Mouse (Mus musculus) intestine, postnatal 0 days (tissue): ENCODE data around the gene Ap1s1. TPM values are rescaled to one million over a fixed set of nuclear protein-coding genes. Genes with fewer than 3 reads are reported as not detected.

Experiments
- ATAC-seq: fragments of 200-750 bp; cut with Nextera tagmentation; 2 replicates; pipeline ENCODE4 v1.8.0; 2017; ENCODE audit warnings: mild to moderate bottlenecking, moderate TSS enrichment, moderate library complexity
- H3K27ac ChIP-seq: fragments of 300-500 bp; sonication (generic); 2 replicates; pipeline ENCODE4 v1.5.1; 2014; ENCODE audit warnings: mild to moderate bottlenecking, low read depth, low read length, moderate library complexity
- H3K27me3 ChIP-seq: fragments of 300-500 bp; sonication (generic); replicated peaks from 2 replicates; pipeline ENCODE4 v1.6.1; 2014; ENCODE audit warnings: low read length, mixed read lengths; ENCODE audit not compliant: control insufficient read depth, insufficient read depth
- H3K36me3 ChIP-seq: fragments of 300-500 bp; sonication (generic); 2 replicates; pipeline ENCODE4 v1.6.1; 2014; ENCODE audit warnings: mild to moderate bottlenecking, moderate library complexity; ENCODE audit not compliant: control insufficient read depth, insufficient read depth
- H3K4me1 ChIP-seq: fragments of 300-500 bp; sonication (generic); replicated peaks from 2 replicates; pipeline ENCODE4 v1.6.1; 2014; ENCODE audit warnings: antibody characterized with exemption, low read length, mixed read lengths; ENCODE audit not compliant: control insufficient read depth, insufficient read depth
- H3K4me2 ChIP-seq: fragments of 300-500 bp; sonication (generic); replicated peaks from 2 replicates; pipeline ENCODE4 v1.6.1; 2014; ENCODE audit warnings: low read depth, mild to moderate bottlenecking, moderate library complexity
- H3K4me3 ChIP-seq: fragments of 300-500 bp; sonication (generic); 2 replicates; pipeline ENCODE4 v1.5.1; 2014; ENCODE audit warnings: low read depth, low read length
- H3K9ac ChIP-seq: fragments of 300-500 bp; sonication (generic); 2 replicates; pipeline ENCODE4 v1.6.1; 2014; ENCODE audit warnings: mild to moderate bottlenecking, low read depth, low read length
- H3K9me3 ChIP-seq: fragments of 300-500 bp; sonication (generic); 2 replicates; pipeline ENCODE4 v1.6.1; 2016; ENCODE audit warnings: mixed run types; ENCODE audit not compliant: control insufficient read depth
- CTCF ChIP-seq: sonication (generic); IDR thresholded peaks from 2 replicates; pipeline ENCODE4 v1.5.1; 2016; ENCODE audit warnings: low read depth, mild to moderate bottlenecking, control low read depth, antibody characterized with exemption, moderate library complexity
- WGBS: fragments of 180-500 bp; shearing (Covaris S2); extraction: QIAGEN DNeasy Blood & Tissue Kit; methylation state at CpG from one replicate; pipeline ENCODE4 v1.1.7; 2014; 5-methylcytosine and 5-hydroxymethylcytosine counted together
- polyA plus RNA-seq: library from polyadenylated mRNA; unstranded; fragments of >200 nt; fragmentation: Nextera tagmentation; extraction: Ambion mirVana; gene quantifications from 2 replicates; pipeline ENCODE4 v1.2.1, GENCODE M21; 2015

The Ap1s1 gene
- polyA plus RNA-seq, 1 experiment from 2014 or later = 232 TPM

- Histone ChIP-seq H3K4me1 (no peaks in the 10 kb centered on the region), H3K4me3 (no peak overlapping the region), H3K36me3 (no peaks in the 10 kb centered on the region), H3K4me2 (no peak overlapping the region), H3K27ac (no peak overlapping the region), H3K9ac (no peak overlapping the region), H3K9me3 (no peaks in the 10 kb centered on the region), H3K27me3 (no peaks in the 10 kb centered on the region)
- no peak for ATAC-seq
- WGBS = 80% methylated on average over 3 of the region's 3 CpGs
- TF ChIP-seq CTCF = no peak
Observed at GRCm38 (mm10) chr5:137085731-137086130, 39.8 kb upstream of the Ap1s1 start.

- Histone ChIP-seq H3K36me3 (no peaks in the 10 kb centered on the region), H3K9me3 (no peaks in the 10 kb centered on the region), H3K27ac (no peak overlapping the region), H3K4me1 (no peaks in the 10 kb centered on the region), H3K4me3 (no peak overlapping the region), H3K4me2 (no peak overlapping the region), H3K9ac (no peak overlapping the region), H3K27me3 (no peaks in the 10 kb centered on the region)
- TF ChIP-seq CTCF = no peak
- ATAC-seq = no peak
- WGBS = 73% methylated on average over 6 of the region's 6 CpGs
Observed at GRCm38 (mm10) chr5:137085021-137085420, 39.1 kb upstream of the Ap1s1 start.

- H3K4me3 ChIP-seq = no peak overlapping the region
- no peak for ATAC-seq
- 80% methylated on average over 4 of the region's 4 CpGs for WGBS
Observed at GRCm38 (mm10) chr5:137083051-137083450, 37.1 kb upstream of the Ap1s1 start.

GRCm38 (mm10) chr5:137079849-137080248 lies 33.9 kb upstream of the Ap1s1 start:
- Histone ChIP-seq H3K27me3 (no peaks in the 10 kb centered on the region), H3K4me2 (no peak overlapping the region), H3K4me3 (no peak overlapping the region), H3K9me3 (no peaks in the 10 kb centered on the region), H3K36me3 (no peaks in the 10 kb centered on the region), H3K9ac (no peak overlapping the region), H3K4me1 (no peaks in the 10 kb centered on the region), H3K27ac (no peak overlapping the region)
- no peak for TF ChIP-seq CTCF
- ATAC-seq = 0 out of 2 replicates have a peak, but pooled peaks have one; percentile 22
- WGBS = 43% methylated on average over 5 of the region's 5 CpGs

More at GRCm38 (mm10) chr5:137083051-137083450, 37.1 kb upstream of the Ap1s1 start:
- no peaks in the 10 kb centered on the region for H3K36me3 ChIP-seq
- no peaks in the 10 kb centered on the region for H3K4me1 ChIP-seq
- no peak overlapping the region for H3K4me2 ChIP-seq
- no peak overlapping the region for H3K27ac ChIP-seq
- no peak for TF ChIP-seq CTCF
- H3K9ac ChIP-seq = no peak overlapping the region
- H3K9me3 ChIP-seq = no peaks in the 10 kb centered on the region
- H3K27me3 ChIP-seq = no peaks in the 10 kb centered on the region

GRCm38 (mm10) chr5:137078616-137079015 lies 32.7 kb upstream of the Ap1s1 start:
- Histone ChIP-seq H3K4me3 (no peak overlapping the region), H3K4me2 (no peak overlapping the region), H3K27me3 (no peaks in the 10 kb centered on the region), H3K36me3 (no peaks in the 10 kb centered on the region), H3K4me1 (no peaks in the 10 kb centered on the region), H3K9me3 (no peaks in the 10 kb centered on the region), H3K27ac (no peak overlapping the region), H3K9ac (no peak overlapping the region)
- WGBS = 34% methylated on average over 6 of the region's 6 CpGs
- no peak for ATAC-seq
- no peak for TF ChIP-seq CTCF

GRCm38 (mm10) chr5:137078041-137078440 lies 32.1 kb upstream of the Ap1s1 start:
- H3K27me3 ChIP-seq = no peaks in the 10 kb centered on the region
- no peak overlapping the region for H3K4me2 ChIP-seq
- H3K9me3 ChIP-seq = no peaks in the 10 kb centered on the region
- H3K4me3 ChIP-seq = no peak overlapping the region
- ATAC-seq = no peak
- H3K4me1 ChIP-seq = no peaks in the 10 kb centered on the region
- no peak overlapping the region for H3K9ac ChIP-seq
- 46% methylated on average over 14 of the region's 14 CpGs for WGBS
- no peak for TF ChIP-seq CTCF
- no peaks in the 10 kb centered on the region for H3K36me3 ChIP-seq
- H3K27ac ChIP-seq = no peak overlapping the region

- no peaks in the 10 kb centered on the region for H3K9me3 ChIP-seq
- H3K4me3 ChIP-seq = no peak overlapping the region
- no peak for TF ChIP-seq CTCF
- ATAC-seq = no peak
- H3K36me3 ChIP-seq = no peaks in the 10 kb centered on the region
- H3K4me1 ChIP-seq = no peaks in the 10 kb centered on the region
- WGBS = 79% methylated on average over 7 of the region's 7 CpGs
- no peak overlapping the region for H3K27ac ChIP-seq
- H3K4me2 ChIP-seq = no peak overlapping the region
- H3K9ac ChIP-seq = no peak overlapping the region
- no peaks in the 10 kb centered on the region for H3K27me3 ChIP-seq
Observed at GRCm38 (mm10) chr5:137077187-137077586, 31.3 kb upstream of the Ap1s1 start.
